Mouse (Mus musculus): ENCODE results near the gene Rgl1.
"Not testable (repeated sequence)": the region's sequence is repeated elsewhere in the genome, so short reads cannot be mapped to it uniquely, and the experiment has no call there.

Rgl1 gene

DNA sequence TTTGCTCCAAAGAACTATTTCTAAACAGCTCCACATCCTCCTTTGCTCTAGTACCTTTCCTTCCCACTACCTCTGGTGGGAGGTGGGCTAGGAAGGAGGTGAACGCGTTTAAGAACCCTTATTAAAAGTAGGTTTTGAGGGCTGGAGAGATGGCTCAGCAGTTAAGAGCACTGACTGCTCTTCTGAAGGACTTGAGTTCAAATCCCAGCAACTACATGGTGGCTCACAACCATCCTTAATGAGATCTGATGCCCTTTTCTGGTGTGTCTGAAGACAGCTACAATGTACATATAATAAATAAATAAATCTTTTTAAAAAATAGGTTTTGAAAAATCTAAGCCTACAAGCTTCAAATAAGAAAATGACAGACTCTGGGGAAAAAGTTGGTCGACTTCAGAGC, 19.3 kb upstream of the Rgl1 start:
- not testable (repeated sequence) for DNase-seq (ENCODE audit: low read depth, low spot score)

DNA sequence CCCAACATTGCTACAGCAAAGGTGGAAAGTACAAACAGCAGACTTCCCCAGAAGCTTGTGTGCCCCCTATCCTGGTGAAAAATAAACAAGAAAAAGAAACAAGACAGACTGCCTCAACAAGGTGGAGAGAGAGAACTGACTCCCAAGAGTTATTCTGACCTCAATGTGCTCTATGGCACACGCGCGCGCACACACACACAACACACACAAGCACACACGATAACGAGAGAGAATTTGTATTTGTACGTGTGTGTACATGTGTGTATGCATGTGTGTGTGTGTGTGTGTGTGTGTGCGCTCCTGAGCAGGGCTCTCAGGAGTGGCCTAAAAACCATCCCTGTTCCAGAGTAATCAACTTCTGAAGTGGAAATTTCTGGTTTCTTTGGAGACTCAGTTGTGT, 18.5 kb upstream of the Rgl1 start:
- DNase-seq (ENCODE audit: low read depth, low spot score) = no peak

DNA sequence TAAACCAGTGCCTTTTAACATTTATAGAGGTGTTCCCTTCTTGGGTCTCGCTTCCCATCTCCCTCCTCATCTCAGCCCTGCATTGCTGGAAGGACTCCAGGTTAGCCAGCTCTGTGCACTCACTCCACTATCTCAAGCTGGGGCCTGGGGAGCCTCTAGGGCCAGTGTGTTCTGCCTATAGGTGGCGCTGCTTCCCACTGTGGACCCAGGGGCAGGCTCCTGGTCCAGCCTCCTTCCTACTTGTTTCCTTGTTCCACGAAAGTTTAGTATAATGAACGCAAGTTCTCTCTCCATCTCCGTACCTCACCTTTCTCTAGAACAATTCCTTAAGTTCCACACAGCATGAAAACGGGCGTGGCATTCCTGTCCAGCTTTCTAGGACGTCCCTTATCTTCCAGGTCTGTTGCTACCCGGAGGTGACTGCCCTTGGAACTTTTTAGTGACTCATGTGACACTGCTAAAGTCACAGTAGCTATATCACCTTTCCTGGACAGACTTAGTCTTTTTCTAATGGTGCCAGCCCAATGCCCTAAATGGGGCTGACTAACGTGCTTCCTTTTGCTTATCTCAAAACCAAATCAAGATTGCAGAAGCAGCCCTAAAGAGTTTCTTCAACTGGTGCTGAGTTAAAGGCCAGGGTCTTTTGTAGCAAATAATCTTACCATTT, 13.1 kb upstream of the Rgl1 start:
- DNase-seq (ENCODE audit: low read depth, low spot score) = peak; percentile 87

DNA sequence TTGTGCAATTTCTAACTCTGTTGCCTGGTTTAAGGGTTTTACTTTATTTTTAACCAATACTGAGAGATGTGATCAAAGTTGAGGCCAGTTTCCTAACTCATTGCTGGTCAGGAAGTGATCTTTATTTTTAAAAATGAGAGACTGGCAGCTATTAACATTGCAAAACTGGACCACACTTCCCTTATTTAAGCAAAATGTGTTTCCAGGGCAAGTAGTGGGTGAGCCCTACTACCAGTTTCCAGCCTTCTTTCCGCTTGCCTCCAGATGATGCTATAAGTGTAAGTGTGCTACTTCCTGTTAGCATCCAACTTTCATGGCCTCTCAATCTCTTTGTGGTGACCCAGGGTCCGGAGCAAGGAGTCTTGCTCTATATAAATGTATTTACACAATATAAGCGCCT, 8.4 kb upstream of the Rgl1 start:
- DNase-seq (ENCODE audit: low read depth, low spot score) = not testable (repeated sequence)

- no peak for DNase-seq (ENCODE audit: low read depth, low spot score)
Measured at GRCm38 (mm10) chr1:152771016-152771415, 4.9 kb upstream of the Rgl1 start.

DNA sequence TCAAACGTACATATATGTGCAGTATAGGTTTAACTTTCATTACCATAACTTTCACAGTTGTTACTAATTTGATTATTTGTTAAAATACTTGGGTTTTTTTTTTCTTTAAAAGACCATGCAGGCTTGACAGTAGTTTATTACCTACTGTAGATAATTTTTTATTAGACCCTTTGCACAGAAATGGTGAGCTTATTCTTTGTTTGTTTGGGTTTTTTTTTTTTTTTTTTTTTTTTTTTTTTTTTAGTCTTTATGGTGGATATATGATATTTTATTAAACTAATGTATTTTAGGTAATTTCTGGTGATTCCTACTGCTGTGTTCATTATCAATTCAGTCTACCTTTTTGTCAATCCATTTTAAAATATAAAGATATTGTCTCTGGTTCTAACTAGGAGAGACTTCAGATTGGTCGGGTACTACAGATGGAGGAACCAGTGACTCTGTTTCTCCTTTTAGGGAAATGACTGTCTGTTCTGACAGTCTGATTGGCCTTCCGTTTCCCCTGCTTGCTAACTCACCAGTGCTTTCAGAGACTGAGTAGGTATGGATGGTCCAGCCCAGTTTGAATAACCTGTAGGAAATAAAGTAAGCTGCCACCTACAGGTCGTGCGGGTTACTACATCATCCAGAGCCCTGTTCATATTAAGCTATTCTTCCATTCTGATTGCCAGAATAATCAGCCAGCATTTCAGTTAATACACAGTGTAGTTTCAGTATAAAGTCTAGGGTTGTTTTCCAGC, 1.8 kb upstream of the Rgl1 start:
- peak; percentile 92 for DNase-seq (ENCODE audit: low read depth, low spot score)

- peak; percentile 36 for DNase-seq (ENCODE audit: low read depth, low spot score)
Measured at GRCm38 (mm10) chr1:152766804-152767748, 925 bp upstream of the Rgl1 start.

DNA sequence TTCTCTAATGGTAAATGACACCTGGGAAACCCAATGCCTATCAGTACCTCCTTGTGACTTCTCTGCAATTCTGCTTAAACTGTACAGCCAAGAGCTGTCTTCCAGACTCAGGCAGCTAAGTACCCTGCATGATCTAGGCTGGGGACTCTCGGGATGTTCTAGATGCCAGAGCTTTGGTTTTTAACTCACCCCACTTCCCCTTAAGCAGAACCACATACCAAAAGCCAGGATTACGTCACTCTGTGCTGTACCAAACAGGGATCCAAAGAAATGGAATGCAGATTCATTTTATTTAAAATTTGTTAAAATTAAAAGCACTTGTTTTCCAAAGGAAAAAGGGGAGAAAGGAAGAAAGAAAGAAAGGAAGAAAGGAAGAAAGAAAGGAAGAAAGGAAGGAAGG, 4.4 kb downstream of the Rgl1 start:
- no peak for DNase-seq (ENCODE audit: low read depth, low spot score)

- no peak for DNase-seq (ENCODE audit: low read depth, low spot score)
Measured at GRCm38 (mm10) chr1:152750312-152750965, 15.7 kb downstream of the Rgl1 start, which contains the start of gene Apobec4. Apobec4 (plus strand) TSS chr1:152750551.

DNA sequence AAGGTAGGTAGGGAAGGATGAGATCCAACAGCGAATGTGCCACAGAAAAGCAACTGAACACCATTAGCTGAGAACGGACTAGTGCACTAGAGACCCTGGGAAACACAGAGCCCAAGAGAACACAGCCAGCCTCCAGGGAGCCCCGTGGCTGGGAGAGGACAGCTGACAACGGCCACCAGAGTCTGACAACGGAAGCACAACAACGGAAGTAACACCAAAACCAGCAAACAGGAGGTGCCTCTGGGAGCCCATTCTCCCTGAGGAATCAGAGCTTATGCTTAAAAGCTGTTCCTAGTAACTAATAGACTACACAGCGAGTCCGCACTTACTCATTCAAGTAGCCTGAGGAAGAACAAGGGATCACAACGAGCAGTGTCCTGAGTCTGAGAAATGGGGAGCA, 16.9 kb downstream of the Rgl1 start:
- DNase-seq (ENCODE audit: low read depth, low spot score) = no peak

- peak; percentile 90 for DNase-seq (ENCODE audit: low read depth, low spot score)
Measured at GRCm38 (mm10) chr1:152746426-152746825, 19.7 kb downstream of the Rgl1 start.

DNA sequence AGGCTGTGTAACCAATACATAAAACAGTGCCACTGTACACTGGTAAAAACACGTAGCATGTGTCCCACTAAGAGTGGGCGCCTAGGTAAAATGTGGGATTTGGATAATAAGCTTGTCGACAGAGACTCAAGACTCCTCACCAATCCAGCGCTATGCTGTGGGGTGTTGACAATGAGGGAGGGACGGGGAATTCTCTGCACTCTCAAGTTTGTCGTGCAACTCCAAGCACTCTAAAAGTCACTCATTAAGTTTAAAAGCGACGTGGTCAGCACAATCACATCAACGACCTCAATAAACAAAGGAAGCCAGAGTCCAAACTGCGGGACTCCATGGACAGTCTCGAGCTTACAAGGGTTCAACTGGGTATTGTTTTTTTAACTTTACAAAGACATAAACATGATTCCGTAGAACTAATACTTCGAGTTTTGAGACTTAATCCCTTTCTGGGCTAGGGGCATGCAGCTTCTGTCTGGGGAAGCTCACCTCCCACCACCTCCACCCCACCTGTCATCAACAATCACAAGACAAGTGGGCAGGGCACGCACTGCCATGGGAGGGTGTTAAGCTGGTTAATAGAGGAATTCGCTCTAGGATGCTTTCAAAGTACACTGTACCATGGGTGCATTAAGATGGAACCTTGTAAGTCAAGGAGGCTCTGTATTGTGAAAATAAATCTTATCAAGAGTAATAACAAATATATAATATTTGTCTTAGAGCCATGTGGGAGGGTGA, 22.9 kb downstream of the Rgl1 start:
- DNase-seq (ENCODE audit: low read depth, low spot score) = no peak

GRCm38 (mm10) chr1:152739374-152739773, 26.8 kb downstream of the Rgl1 start:
- DNase-seq (ENCODE audit: low read depth, low spot score) = peak; percentile 45

DNA sequence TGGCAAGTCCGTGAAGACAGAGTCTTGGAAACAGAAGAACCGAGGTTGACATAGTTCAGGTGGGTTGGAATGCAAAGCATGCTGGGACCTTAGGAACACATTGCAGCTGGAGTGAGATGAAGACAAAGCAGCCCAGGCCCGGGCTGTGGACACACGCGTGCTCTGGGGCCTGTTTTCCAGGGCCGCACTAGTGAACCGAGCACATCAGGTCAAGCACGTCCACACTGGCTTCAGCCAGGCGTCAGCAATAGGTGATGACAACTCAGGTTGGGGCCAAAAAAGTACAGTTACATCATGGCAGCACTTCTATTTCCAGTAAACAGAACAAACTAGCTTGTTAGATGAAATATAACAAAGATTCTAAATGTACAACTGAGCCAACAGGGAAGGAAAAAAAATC, 27.4 kb downstream of the Rgl1 start:
- no peak for DNase-seq (ENCODE audit: low read depth, low spot score)

DNA sequence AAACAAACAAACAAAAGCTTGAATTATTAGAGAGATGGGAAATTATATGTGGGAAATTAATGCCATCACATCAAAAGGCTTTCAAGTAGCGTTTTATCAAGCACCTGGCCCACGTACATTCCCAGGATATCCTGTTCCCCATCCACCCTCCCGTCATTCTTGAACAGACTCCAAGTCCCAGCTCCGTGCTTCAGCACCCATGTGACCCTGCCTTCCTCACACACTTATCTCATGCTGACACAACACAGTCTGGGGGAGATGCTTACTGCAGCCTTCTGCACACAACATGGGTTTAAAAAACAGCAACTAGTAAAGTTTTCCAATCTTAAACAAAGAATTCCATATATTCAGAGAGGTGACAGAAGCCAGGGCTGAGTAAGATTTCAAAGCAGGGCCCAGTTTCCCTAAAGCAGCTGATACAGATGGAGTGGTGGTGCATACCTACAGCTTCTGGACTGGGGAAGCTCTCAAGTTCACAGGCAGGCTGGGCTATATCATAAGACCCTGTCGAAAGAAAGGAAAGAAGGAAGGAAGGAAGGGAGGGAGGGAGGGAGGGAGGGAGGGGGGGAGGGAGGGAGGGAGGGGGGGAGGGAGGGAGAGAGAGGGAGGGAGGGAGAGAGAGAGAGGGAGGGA, 38.4 kb downstream of the Rgl1 start:
- DNase-seq (ENCODE audit: low read depth, low spot score) = no peak

- no peak for DNase-seq (ENCODE audit: low read depth, low spot score)
Measured at GRCm38 (mm10) chr1:152726095-152726494, 40.1 kb downstream of the Rgl1 start.

DNA sequence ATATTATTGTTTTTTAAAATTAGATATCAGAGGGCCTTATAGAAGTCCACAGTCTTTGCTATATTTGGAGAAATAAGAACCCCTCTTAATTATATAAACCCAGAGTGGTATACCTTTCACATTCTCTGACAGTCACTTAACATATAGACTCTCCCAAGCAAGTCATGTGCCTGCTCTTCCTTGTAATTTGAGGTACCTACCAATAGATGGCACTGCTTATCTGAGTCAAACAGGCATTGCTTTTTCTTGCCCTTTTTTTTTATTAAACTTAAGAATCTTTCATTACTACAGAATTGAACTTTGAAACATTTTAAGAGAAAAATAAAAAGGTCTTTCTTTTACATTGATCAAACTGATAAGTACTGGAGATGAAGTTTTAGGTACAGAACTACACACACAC, 41.9 kb downstream of the Rgl1 start:
- peak; percentile 60 for DNase-seq (ENCODE audit: low read depth, low spot score)

DNA sequence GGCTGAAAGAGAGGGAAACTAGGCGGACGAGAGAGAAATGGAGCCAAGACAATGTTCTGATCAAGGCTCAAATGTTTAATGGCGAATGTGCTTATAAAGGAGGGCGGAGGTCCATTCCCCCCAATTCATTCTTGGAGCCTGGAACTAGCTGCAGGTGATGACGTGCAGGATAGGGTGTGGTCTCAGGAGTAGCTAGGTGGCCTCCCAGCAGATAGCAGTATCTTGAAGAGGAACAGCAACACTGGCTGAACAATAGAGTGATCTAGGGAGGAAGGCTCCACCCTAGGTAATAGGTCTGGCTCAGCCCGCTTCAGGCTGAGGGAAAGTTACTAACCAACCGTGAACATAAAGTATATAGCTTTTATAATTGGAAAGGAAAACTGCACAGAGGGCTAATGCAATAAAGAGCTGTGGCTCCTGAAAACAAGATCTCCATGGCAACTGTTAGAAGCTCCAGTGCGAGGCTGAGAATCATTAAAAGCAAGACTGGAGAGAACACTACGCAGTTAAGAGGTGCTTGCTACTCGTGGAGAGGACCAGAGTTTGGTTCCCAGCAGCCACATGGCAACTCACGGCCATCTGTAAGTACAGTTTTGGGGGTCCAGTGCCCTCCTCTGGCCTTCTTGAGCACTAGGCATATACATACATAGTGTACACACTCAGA, 44.5 kb downstream of the Rgl1 start:
- DNase-seq (ENCODE audit: low read depth, low spot score) = peak; percentile 62

GRCm38 (mm10) chr1:152720969-152721368, 45.2 kb downstream of the Rgl1 start:
- DNase-seq (ENCODE audit: low read depth, low spot score) = peak; percentile 15

- DNase-seq (ENCODE audit: low read depth, low spot score) = no peak
Measured at GRCm38 (mm10) chr1:152718200-152718599, 48.0 kb downstream of the Rgl1 start.

Measured in ZHBTc4 (cell line).